Mouse (Mus musculus) 3T3-L1 (cell line): ENCODE data around the gene Pllp.
A peak's percentile ranks its signal among the peaks of the same experiment; 100 is the strongest.

Experiments
- DNase-seq: peaks from one replicate; pipeline ENCODE4 v3.0.0-alpha.2; 2015; ENCODE audit warnings: low read depth, low spot score

Gene Pllp

DNA sequence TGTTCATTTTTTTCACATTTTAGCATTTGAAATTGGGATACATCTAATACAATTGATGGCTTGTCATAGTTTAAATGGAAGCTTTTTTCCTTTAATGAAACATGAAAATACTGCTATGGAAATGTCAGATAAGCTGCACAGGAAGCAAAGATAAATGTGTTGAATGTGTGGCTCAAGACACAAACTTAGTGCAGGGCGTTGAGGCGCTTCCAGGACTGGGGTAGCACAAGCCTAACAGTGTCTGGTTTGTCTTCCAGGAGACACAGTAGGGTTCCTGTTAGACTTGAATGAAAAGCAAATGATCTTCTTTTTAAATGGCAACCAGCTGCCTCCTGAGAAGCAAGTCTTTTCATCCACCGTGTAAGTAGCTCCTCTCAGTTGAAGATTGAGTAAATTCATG, 46.6 kb downstream of the Pllp start:
- no peak for DNase-seq

- no peak for DNase-seq
These were observed 49.9 kb downstream of the Pllp start for GRCm38 (mm10) chr8:94646165-94646564.

DNA sequence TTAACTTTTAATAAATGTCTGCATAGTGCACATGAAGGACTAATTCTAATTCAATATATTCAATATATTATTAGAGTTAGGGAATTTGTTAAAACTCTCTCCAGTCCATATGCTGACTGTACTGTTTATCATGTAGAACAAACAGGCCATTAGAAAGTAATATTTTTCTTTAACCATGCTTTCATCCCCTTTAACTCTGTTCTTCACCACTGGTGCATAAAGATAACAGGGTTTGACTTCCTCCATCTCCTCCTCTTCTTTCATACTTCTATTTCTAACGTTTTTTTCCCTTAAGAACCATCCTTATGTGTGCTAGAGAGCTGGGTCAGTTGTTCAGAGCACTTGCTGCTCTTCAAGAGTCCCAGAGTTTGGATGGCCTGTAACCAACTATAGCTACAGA, 50.9 kb downstream of the Pllp start:
- DNase-seq, result no peak

DNA sequence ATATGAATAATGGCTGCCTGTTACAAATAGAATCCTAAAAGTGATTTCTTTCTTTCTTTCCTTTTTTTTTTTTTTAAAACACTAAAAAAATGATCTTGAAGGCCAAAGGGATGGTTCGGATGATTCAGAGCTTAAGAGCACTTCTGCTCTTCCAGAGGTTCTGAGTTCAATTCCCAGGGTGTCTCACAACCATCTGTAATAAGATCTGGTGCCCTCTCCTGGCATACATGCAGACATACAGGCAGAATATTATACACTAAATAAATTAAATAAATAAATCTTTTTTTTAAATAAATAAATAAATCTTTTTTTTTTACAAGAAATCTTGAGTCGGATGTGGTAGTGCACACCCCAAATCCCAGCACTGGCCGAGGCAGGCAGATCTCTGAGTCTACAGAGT, 54.1 kb downstream of the Pllp start:
- peak; percentile 46 for DNase-seq

- DNase-seq, result no peak
These were observed 54.9 kb downstream of the Pllp start for GRCm38 (mm10) chr8:94641183-94641582.

DNA sequence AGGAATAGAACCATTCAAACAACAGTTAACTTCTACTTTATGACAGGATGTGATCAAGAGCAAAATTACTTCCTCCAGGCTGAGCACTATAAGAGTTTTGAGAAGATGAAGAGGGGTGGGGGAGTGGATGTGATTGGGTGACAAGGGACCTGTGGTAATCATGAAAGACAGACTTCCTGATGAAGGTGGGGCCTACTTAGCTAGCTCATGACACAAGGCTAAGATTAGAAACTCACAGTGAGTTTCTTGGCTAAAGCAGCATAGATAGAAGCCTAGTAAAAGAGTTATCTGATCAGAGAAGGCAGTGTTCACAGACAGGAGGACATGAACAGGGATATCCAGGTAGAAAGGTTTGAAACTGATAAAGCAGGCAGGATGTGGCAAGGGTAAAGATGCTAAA, 61.9 kb downstream of the Pllp start:
- no peak for DNase-seq

GRCm38 (mm10) chr8:94633564-94634194, 62.4 kb downstream of the Pllp start:
- DNase-seq, result no peak
